Mouse (Mus musculus) hematopoietic stem cell, adult 5-6 weeks (primary cell): Measurements from ENCODE around the gene Irgm2. TPM values are rescaled to one million over a fixed set of nuclear protein-coding genes. Genes with fewer than 3 reads are reported as not detected.
"Not testable (repeated sequence)": the region's sequence is repeated elsewhere in the genome, so short reads cannot be mapped to it uniquely, and the experiment has no call there.

ENCODE experiments used
- ATAC-seq, 2 experiments: fragments of 125-278 bp in 1 of 2; replicated peaks in 1 of 2; 2 replicates each; pipeline ENCODE4 v1.8.0; 2016 to 2017; ENCODE audit warnings: inconsistent platforms in 2 of 2, mild to moderate bottlenecking in 2 of 2, moderate number of reproducible peaks in 2 of 2, low read depth in 1 of 2, moderate TSS enrichment in 1 of 2; ENCODE audit not compliant: low FRiP score in 2 of 2, poor library complexity in 2 of 2, severe bottlenecking in 2 of 2, insufficient read depth in 1 of 2, low TSS enrichment in 1 of 2
- total RNA-seq: library from RNA; stranded (forward); fragments of 172-1452, 232-1000 nt; gene quantifications from 2 replicates; pipeline ENCODE4 v1.2.3, GENCODE M21; 2017

Gene Irgm2
- 26.0 and 28.2 TPM in 2 replicates for total RNA-seq

DNA sequence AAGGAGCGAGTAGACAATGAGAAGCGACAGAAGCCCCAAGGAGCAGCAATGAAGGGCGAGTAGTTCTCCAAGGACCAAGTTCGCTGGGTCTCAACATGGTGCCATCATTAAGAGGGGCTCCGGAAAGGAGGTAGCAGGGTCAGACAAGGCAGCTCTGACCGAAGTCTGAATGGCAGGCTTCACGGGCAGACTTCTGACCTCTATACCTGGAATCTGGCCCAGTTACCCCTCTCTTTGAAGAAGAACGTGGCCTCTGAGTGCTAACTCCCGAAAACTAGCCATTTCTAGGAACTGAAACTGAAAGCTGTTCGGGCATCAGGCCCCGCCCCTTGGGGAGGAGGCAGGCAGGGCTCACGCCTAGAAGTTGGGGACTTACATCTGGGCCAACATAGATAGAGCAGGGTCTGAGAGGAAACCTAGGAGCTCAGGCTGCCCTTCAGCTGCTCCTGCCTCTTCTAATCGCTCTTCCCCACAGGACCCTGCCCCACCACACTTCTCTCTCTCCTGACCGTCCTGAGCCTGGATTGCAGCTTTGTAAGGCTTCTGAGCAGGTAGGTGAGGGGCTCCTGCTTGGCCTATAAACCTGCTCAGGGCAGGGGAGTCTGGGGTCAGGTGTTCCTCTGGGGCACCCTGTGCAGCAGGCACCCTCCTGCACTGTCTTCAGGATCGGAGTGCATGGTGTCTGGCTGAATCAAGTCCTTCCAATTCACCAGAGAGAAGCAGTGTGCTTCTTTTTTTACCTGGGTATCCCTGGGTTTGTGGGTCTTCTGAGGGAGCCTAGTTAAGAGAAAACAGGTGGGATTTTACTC lies at the start of gene Irgm2, which contains the start of gene Igtp:
Irgm2 (plus strand) TSS at position 390 of the 809 bp plus-strand sequence.
Igtp (plus strand) TSS at position 328 of the 809 bp plus-strand sequence.
- ATAC-seq: peak; percentile 95 to 97

DNA sequence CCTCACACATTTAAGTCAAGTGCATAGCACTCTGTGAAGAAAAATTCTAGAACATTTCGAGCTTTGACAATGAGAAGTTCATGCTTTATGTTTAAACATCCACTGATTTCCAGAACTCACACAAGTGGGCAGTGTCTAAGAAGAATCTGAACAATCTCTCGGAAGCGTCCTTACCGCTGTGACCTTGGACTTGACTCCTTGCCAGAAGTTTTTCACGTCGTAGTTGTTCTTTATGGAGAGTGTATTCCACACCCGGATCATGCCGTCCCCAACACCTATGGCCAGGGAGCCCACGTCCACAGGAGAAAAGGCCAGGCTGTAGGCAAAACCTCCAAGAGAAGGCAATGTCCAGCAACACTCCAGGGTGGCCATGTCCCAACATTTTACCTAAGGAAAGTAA lies 44.0 kb upstream of the Irgm2 start:
- no peak for ATAC-seq

DNA sequence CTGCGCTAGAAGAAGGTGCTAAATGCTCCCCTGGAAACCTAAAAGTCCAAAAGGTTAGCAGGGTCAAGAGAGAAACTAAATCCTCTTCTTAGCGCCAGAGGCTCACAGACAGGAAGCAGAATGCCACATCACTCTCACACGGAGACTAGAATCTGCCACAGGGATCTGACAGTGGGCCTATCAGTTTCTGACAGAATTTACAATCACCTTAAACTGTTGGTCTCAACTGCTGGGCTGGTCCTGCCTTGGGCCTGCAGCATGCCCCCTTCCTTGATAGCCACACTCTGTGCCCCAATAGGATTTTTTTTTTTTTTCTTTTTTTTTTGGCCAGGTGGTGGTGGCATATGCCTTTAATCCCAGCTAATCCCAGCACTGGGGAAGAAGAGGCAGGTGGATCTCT lies 42.5 kb upstream of the Irgm2 start:
- ATAC-seq: no peak

DNA sequence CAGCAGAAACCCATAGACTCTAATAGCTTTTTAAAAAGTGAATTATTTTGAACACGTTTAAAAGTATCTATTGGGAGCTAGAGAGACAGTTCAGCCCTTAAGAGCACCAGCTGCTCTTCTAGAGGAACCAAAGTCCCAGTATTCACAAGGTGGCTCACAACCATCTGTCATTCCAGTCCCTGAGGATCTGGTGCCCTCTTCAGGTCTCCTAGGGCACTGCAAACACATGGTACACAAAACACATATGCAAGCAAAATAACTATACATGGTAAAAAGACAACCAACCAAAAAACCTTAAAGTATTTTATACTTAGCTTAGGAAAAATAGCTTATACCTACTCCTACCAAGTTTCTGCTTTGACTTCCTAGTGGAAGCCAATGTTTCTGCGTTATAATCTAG lies 34.3 kb upstream of the Irgm2 start:
- ATAC-seq: no peak

DNA sequence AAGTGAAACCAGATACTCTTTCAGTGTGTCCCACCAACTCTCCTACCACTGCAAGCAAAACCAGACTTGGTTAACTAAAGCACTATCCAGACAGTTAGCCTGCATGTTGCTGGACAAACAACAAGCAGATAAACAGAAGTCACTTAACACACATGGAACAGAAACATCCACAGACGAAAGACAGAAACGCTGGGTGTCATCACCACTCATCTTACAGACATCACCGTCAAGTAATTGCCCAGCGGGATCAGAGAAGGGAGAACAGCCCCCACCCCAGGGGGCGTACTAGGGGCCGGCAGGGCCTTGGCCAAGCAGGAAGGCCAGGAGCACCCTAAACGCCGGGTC lies 31.6 kb upstream of the Irgm2 start:
- peak in 1 of 2 experiments; percentile 15; a peak in 1 of 4 replicates for ATAC-seq

DNA sequence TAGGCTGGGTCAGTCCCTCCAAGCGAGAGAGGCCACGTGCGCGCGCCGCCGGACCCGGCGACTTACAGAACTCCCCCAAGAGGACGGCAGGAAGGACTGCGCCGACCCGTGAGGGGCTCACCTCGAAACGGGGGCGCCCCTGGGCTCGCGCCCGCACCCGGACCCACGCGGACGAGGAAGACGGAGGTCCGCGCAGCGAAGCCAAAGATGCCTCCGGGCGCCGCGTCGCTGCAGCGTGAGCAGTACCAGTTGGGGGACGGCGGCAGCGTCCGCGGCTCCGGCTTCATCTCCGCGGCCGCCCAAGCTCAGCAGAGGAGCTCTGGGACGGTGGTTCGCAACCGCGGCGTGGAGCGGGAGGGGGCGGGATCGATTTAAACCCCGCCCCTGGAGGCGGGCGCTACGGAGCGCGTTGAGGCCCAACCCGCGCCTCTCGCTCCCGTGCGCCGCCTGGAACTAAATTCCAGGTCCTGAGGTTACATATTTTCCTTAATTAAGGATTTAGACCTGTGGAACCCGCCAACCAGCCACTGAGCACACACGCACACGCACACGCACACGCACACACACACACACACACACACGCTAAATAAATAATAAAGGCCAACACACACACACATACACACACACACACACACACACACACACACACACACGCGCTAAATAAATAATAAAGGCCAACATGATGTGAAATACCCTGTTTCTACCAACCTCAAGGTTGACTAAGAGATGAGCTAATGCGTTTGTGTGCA lies 31.1 kb upstream of the Irgm2 start, which contains the start of gene Gemin5:
Gemin5 (minus strand) TSS at position 373 of the 749 bp plus-strand sequence.
- peak; percentile 72 to 77; a peak in 3 of 4 replicates for ATAC-seq

DNA sequence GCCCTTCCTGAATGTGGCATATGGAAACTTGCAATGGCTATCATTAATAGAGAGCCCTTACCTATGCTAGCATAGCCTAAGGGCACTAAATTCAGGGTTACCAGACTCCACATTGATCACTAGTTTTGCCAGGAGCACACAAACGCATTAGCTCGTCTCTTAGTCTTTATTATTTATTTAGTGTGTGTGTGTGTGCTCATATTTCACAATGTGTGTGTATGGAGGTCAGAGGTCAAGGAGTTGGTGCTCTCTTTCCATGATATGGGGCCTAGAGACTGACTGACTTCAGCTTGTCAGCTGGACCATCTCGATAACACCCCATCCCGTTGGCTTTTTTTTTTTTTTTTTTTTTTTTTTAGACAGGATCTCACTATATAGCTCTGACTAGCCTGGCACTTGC lies 29.8 kb upstream of the Irgm2 start:
- ATAC-seq: no peak

DNA sequence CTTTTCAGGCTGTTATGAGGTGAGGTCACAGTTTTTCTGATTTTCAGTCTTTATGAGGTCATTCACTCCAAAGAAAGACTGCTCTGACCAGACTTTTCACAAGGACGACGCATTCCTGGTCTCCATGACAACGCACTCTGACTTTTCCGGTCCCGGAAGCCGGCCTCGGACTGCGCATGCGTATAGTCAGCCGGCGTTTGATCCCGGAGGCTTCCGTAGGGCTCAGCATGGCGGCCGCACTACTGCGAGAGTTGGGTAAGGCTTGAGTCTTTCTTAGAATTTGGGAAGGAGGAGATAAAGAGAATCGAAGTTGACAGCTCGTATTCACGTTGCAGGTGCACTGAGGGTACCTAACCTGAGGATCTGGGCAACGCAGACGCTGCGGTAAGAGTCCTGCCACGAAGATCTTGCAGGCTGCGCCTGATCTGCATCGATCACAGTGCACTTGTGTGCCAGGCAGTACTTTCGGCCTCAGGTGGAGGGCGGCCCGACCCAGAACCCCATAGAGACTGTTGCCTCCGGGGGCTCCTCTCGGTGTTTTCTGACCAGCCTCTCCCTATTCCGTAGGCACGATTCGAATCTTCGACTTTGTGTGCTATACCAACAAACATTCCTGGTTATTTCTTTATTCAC lies 27.8 kb upstream of the Irgm2 start, which contains the start of gene Mrpl22:
Mrpl22 (plus strand) TSS at position 203 of the 633 bp plus-strand sequence.
- ATAC-seq: peak; percentile 74 to 90

DNA sequence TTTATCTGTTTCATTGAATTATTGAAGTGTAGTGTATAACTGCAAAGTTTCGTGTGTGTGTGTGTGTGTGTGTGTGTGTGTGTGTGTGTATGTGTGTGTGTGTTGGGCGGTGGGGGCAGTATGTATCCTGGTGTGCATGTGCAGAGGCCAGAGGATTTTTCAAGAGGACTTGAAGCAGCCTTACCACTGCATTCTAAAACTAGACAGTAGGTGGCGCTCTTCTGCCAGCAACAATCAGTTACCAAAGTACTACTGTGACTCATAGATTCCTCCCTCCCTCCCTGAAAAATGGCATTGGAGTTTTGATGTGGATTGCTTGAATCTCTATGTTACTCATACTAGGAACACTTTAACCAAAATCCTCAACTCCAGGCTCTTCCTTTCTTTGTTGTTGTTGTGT lies 19.9 kb upstream of the Irgm2 start:
- ATAC-seq: peak; percentile 70 to 84; a peak in 3 of 4 replicates

DNA sequence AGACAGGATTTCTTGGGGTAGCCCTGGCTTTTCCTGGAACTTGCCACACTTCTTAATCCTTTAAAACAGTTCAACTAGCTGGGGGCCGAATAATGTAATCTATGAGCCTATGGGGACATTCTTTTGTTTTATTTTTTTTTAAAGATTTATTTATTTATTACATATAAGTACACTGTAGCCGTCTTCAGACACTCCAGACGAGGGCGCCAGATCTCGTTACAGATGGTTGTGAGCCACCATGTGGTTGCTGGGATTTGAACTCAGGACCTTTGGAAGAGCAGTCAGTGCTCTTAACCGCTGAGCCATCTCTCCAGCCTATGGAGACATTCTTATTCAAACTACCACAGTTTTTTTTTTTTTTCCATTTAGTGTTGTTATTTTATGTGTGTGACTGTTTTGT lies 19.4 kb upstream of the Irgm2 start:
- ATAC-seq: not testable (repeated sequence)

DNA sequence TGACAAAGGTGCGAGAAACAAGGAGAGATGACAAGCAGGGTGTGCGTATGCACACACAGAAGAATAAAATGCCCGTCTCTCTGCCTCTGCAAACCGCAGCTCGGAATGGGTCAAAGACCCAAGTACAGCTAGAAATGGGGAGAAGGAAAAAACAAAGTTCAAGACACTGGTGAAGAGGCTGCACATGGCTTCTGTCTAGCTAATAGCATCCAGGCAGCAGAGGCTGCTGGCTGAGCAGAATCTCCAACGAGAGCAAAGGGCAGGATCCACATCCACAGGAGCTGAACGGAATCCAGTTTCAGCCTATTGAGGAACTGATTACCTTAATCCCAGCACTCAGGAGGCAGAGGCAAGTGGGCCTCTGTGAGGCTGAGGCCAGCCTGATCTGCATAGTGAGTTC lies 18.7 kb upstream of the Irgm2 start:
- ATAC-seq: no peak

DNA sequence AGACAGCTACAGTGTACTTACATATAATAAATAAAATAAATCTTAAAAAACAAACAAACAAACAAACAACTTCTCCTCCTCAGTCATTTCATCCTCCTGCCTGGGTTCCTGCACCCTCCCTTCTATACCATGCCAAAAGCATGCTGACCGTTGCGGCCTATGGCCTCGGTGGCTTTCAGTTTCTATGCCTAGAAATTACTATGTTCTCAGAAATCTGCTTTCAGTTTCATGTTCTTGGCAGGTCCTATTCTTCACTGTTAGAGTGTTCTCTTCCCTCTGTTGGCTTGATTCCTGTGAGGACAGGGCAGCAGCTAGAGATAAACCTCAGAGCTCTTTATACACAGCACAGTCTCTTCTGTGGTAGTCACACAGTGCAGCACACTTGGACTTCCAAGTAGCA lies 15.8 kb upstream of the Irgm2 start:
- peak; percentile 34 to 69; a peak in 3 of 4 replicates for ATAC-seq

DNA sequence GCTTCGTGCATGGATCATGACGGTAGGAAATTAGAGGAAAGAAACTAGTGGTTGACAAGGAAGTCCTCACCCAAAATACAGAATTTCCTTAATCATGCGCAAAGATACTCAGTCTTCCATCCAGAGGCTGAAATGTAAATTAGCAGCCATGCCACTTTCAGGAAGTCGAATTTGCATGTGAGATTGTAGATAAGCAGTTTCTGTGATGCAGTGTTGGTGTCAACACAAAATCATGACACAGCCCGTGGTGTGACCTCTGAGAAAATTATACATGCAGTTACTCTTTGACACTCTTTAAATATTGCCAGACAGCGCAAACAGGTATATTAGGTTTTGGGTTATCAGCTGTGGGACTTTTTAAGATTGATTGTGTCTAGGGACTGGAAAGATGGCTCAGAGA lies 9.7 kb upstream of the Irgm2 start:
- ATAC-seq: no peak

DNA sequence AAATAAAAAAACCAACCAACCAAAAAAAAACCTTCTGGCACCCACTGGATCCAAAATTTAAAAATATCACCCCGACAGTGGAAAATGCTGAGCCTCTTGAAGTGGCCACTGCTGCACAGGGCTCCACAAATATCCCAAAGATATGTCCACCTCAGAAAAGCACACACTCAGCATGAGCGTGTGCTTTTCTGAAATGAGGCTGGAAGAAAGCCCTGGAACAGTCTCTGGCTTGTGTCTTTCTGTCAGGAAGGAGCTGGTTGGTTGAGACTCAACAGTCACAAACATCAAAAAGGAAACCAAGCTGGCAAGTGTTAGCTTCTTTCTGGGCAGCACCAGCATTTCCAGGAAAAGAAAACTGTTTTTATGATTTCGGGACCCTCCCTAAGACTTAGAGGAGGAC lies 6.1 kb upstream of the Irgm2 start:
- peak in 1 of 2 experiments; percentile 36; a peak in 2 of 4 replicates for ATAC-seq

DNA sequence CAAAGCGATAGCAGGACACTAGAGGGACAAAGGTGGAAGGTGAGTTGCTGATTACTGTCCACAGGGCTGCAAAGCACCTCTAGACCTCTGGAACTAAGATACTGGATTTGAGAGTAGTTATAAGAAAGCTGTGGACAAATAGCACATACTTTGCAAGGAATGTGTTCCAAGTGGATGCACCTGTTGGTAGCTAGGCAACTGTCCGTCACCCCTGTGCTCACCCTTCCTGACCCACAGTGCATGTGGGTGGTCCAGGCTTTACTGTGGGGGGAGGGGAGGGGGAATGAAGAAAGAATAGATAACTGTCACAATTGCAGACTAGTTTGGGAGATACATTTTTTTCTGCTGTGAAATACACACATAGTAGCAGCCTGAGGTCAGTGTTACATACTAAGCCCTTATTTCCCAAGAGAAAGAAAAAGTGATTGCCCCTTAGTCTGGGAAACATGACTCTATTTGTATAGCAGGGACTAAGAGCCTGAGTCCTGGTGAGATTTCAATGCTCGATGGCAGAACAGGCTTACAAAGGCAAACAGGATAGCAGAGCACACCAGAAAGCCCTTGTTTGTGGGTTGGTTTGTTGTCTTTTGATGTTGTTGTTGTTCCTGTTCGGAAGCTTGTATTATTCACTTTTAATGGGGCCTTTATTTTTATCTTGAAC lies 5.4 kb upstream of the Irgm2 start:
- no peak for ATAC-seq

DNA sequence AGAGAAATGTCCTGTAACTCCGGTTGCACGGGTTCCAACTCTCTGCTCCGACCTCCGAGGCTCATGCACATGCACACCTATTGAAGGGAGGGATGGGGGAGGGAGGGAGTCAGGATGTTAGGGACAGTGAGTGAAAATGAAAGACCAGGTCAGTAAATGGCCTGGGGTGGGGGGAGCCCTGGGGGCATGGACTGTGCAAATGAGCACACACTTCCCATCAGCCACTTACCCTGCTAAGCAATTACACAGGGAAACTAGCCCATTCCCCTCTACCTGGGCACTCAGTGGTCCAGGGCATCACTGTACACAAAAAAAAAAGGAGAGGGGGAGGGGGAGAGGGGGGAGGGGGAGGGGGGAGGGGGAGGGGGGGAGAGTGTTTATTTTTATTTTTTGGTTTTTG lies 755 bp upstream of the Irgm2 start:
- ATAC-seq: no peak

DNA sequence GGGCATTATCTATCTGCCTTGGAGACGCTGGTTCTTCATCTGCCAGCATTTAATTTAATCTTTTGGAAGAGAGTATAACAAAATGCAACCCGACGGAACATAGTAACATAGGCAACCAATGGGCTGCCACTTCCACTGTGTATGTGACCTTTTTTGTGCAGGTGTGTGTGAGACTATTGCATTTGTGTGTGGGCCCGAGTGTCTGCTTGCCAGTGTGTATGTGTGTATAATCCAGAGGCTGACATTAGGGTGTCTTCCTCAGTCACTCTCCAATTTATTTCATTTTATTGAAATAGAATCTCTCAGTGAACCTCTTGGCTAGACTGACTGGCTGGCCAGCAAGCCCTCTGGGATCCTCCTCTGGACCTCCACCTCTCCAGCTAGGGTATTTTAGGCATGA lies 808 bp downstream of the Irgm2 start:
- ATAC-seq: no peak
